Mouse (Mus musculus) ES-E14 (cell line): ENCODE measurements around the gene Lnx1.

Experiments used
- CHD2 ChIP-seq: IDR thresholded peaks from 2 replicates; pipeline ENCODE4 v1.6.1; 2014; ENCODE audit warnings: mild to moderate bottlenecking, low read depth, low read length, inconsistent platforms
- HCFC1 ChIP-seq: IDR thresholded peaks from 2 replicates; pipeline ENCODE4 v1.6.1; 2012; ENCODE audit warnings: low read length, inconsistent platforms, borderline replicate concordance; ENCODE audit not compliant: insufficient read depth
- MAFK ChIP-seq: IDR thresholded peaks from 2 replicates; pipeline ENCODE4 v1.6.1; 2014; ENCODE audit warnings: mild to moderate bottlenecking, low read depth, low read length, inconsistent platforms; ENCODE audit not compliant: insufficient read depth
- ZC3H11A ChIP-seq: IDR thresholded peaks from 2 replicates; pipeline ENCODE4 v1.6.1; 2012; ENCODE audit warnings: low read depth, mild to moderate bottlenecking, inconsistent platforms, low read length, borderline replicate concordance
- ZNF384 ChIP-seq: IDR thresholded peaks from 2 replicates; pipeline ENCODE4 v1.6.1; 2012; ENCODE audit warnings: low read depth, low read length, inconsistent platforms

DNA sequence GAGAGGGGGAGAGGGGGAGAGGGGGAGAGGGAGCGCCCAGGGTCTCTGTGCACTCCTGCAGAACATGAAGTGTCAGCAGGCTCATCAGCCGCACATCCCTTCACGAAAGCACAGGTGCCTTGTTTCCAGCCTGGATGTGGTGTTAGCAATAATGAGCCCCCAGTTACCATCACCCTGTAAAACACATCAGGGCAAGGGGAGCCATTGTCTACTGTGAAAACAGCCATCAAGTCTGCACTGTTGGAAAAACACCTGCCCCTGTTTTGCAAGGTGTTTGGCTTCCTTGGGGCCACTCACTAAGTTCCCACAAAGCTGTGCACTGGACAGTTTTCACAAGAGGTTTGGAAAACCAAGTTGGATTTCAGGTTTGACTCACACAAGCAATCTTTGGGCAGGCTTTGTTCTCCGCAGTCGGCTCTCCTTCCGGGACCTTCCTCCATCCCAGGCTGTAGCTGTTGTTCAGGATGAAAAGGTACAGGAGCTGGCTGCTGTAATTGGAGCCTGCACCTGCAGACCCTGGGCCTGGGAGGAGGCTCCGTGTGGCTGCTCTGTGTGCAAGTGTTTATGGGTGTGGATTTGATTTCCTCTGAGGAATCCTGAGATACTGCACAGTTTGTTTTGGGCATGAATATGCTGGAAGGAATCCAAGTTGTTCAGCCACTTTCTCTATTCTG is 31.3 kb upstream of the Lnx1 start:
- TF ChIP-seq ZNF384 = no peak
- TF ChIP-seq CHD2 = no peak
- no peak for TF ChIP-seq MAFK
- TF ChIP-seq ZC3H11A = no peak
- no peak for TF ChIP-seq HCFC1
